Mouse (Mus musculus): ENCODE measurements around the gene 4930447C04Rik. TPM values are rescaled to one million over a fixed set of nuclear protein-coding genes. Genes with fewer than 3 reads are reported as not detected.

Gene 4930447C04Rik
- total RNA-seq, 2 experiments from 2014 or later: 4.2 to 6.2 TPM

DNA sequence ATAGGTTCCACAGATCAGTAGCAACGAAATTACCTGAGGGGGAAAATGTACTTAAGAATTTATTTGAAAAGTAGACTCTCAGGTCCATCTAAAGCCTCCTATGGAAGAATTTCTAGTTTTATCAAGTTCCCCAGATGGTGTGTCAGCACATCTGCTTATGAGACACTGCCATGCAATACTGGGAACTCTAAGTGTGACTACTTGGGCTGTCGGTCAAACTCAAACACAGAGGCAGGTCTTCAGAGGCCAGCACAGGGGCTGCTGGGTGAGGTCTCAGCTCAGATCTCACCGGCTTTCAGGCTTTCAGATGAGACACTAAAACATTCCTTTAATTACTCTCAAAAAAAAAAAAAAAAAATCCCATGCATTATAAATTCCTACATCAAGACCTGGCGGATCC, 97.0 kb downstream of the 4930447C04Rik start:
- DNase-seq (ENCODE audit: low spot score in 2 of 2): no peak

DNA sequence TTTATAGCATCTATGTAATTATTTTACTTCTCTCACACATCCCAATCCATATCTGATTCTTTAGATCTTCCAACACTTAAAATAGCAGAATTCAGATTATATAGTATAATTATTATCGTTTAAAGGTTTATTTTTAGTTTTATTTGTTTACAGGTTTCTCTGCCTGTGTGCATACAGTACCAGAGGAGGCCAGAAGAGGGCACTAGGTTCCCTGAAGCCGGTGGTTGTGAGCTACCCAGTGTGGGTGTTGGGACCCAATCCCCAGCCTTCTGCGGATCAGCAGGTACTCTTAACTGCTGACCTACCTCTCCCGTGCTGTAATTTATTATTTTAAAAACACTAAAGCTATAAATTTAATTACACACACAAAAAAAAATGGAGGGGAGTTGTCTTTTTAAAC, 97.4 kb downstream of the 4930447C04Rik start:
- DNase-seq (ENCODE audit: low spot score in 2 of 2): no peak

DNA sequence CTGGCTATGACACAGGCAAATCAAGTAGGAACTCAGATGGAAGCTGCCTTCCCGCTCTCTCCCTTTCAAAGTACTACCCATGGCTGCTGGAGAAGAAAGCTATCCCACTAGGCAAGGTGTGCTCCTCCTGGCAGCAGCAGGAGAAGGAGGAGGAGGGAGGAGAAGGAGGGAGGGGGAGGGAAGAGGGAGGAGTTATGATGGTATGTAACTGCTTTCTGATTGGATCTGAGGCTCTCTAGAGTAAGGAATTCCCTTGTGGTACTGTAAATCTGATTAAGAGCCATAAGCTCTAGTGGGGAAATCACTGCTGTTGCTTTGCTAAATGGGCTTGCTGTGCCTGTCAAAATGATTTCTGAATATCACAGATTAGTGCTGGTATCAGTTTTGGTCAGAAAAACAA, 99.1 kb downstream of the 4930447C04Rik start:
- DNase-seq (ENCODE audit: low spot score in 2 of 2): no peak

DNA sequence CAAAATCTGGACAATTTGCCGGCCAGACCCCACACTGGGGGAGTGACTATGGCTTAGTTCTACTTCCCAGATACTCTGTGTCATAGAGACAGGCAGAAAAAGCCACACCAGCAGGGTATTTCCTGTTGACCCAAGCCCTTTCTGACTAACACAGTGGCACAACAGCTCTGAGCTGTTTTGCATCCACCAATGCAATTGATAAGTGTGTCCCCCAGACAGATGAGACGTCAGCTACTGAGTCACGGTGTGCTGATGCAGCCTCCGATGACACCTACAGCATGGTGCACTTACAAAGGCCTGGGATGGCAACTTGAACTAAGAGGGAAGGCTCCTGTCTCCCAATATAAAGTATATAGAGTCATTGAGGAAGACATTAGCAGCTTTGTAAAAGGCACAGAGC, 103.3 kb downstream of the 4930447C04Rik start:
- no peak for DNase-seq (ENCODE audit: low spot score in 2 of 2)

DNA sequence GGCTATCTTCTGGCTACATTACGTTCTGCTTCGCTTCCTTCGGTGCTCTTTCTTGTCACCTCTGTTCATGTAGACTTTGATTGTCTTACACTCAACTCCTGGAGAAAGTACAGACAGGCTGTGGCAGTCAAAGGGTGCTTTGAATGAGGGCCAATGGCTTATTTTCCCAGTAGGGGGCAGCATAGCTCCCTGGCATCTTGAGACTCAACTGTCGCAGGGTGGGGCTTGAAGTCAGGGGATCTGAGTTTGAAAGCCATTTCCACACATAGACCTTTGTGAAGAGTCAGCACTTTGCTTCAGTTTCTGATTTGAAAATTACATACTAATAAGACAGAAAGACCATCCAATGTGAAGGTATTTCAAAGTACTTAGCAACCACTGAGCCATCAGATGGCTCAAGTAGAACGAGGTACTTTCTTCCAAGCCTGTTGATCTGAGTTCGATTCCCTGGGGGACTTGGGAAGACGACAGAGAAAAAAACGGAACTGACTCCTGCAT, 105.0 kb downstream of the 4930447C04Rik start:
- DNase-seq (ENCODE audit: low spot score in 2 of 2): no peak

GRCm38 (mm10) chr12:72834773-72835517, 105.6 kb downstream of the 4930447C04Rik start:
- no peak for DNase-seq (ENCODE audit: low spot score in 2 of 2)

DNA sequence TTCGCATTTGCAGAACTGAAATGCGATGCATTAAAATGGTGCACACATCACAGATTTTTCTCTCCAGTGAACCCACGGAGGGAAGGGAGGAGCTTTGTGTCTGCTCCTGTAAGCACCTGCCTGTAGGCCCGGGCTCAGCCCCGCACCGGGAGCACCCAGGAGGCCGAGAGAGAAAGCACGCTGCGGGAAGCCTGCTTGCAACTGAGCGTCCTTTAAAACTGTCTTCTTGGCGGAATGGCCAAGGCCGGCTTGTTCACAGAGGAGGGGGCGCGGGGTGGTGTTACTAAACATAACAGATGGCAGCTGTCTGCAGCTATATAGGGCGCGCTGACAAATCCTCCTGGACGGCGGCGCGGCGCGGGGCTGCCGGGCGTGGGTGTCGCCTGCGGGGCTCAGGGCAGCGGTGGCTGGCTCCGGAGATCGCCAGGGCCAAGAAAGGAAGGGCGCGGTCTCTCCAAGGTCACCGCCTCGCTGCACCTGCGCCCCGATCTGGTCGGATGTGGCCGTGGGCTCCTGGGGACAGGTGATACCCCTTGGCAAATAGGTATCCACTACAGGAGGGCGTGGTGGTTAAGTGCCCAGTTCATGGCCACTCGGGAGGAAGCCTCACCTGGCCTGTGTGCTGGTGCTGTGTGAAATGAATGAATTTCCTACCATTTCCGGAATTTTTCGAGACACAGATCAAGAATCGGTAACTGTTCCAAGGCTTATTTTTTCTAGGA, 108.7 kb downstream of the 4930447C04Rik start:
- peak; percentile 42 to 61 for DNase-seq (ENCODE audit: low spot score in 2 of 2)

Other genes starting within 250 kb of the 4930447C04Rik start
- 100 to 1,000 TPM; 215 to 243 TPM for gene Ppm1a, start 183.3 kb downstream of the 4930447C04Rik start, total RNA-seq (2021)
- gene Six6, start 882 bp downstream of the 4930447C04Rik start, total RNA-seq (2021): not detected
- under 1 TPM; 0.12 to 0.25 TPM for gene Six1, start 113.1 kb upstream of the 4930447C04Rik start, total RNA-seq (2021)
- gene Six4, start 172.7 kb upstream of the 4930447C04Rik start, total RNA-seq (2021): under 1 TPM; 0.69 to 0.74 TPM
- gene Mnat1, start 182.9 kb upstream of the 4930447C04Rik start, total RNA-seq (2021): 10 to 100 TPM; 18.4 to 20.7 TPM

Measured in layer of hippocampus, postnatal 14 days (tissue).